Mouse (Mus musculus) liver, embryonic 15.5 days (tissue): ENCODE data around the gene Ddc. TPM values are rescaled to one million over a fixed set of nuclear protein-coding genes. Genes with fewer than 3 reads are reported as not detected.

Experiments
- ATAC-seq: fragments of 200-750 bp; cut with Nextera tagmentation; 2 replicates; pipeline ENCODE4 v1.8.0; 2017; ENCODE audit warnings: moderate number of reproducible peaks, mild to moderate bottlenecking, moderate library complexity; ENCODE audit not compliant: insufficient read depth
- H3K27ac ChIP-seq: fragments of 300-500 bp; sonication (generic); replicated peaks from 2 replicates; pipeline ENCODE4 v1.5.1; 2015; ENCODE audit warnings: mild to moderate bottlenecking, inconsistent platforms
- H3K27me3 ChIP-seq: fragments of 300-500 bp; sonication (generic); 2 replicates; pipeline ENCODE4 v1.6.1; 2015; ENCODE audit warnings: mild to moderate bottlenecking, inconsistent platforms
- H3K36me3 ChIP-seq: fragments of 300-500 bp; sonication (generic); replicated peaks from 2 replicates; pipeline ENCODE4 v1.6.1; 2015; ENCODE audit warnings: moderate library complexity, mild to moderate bottlenecking, inconsistent platforms
- H3K4me1 ChIP-seq: fragments of 300-500 bp; sonication (generic); replicated peaks from 2 replicates; pipeline ENCODE4 v1.6.1; 2015; ENCODE audit warnings: inconsistent platforms
- H3K4me2 ChIP-seq: fragments of 300-500 bp; sonication (generic); 2 replicates; pipeline ENCODE4 v1.6.1; 2015; ENCODE audit warnings: moderate library complexity, mild to moderate bottlenecking, inconsistent platforms
- H3K4me3 ChIP-seq: fragments of 300-500 bp; sonication (generic); replicated peaks from 2 replicates; pipeline ENCODE4 v1.5.1; 2015; ENCODE audit warnings: mild to moderate bottlenecking, inconsistent platforms
- H3K9ac ChIP-seq: fragments of 300-500 bp; sonication (generic); 2 replicates; pipeline ENCODE4 v1.6.1; 2015; ENCODE audit warnings: moderate library complexity, mild to moderate bottlenecking, inconsistent platforms
- H3K9me3 ChIP-seq: fragments of 300-500 bp; sonication (generic); replicated peaks from 2 replicates; pipeline ENCODE4 v1.6.1; 2016; ENCODE audit warnings: inconsistent platforms
- WGBS: fragments of 180-500 bp; shearing (Covaris S2); methylation state at CpG from one replicate; pipeline ENCODE4 v1.1.7; 2015; ENCODE audit warnings: mixed read lengths; ENCODE audit not compliant: insufficient replicate concordance; 5-methylcytosine and 5-hydroxymethylcytosine counted together
- polyA plus RNA-seq: library from polyadenylated mRNA; unstranded; fragments of >200 nt; fragmentation: Nextera tagmentation; extraction: Ambion mirVana; gene quantifications from 2 replicates; pipeline ENCODE4 v1.2.1, GENCODE M21; 2015

The Ddc gene
- 11.1 and 13.6 TPM in 2 replicates for polyA plus RNA-seq

- Histone ChIP-seq H3K4me3 (peak within 1 kb of the TSS; percentile 12; the same call in 1 of the 2 replicates), H3K4me1 (peaks cover 8% of the 10 kb centered on the region), H3K27ac (peak within 1 kb of the TSS; percentile 24; the same call in 1 of the 2 replicates)
Measured at GRCm38 (mm10) chr11:11897645-11898357, at the start of gene Ddc. Gene Ddc, minus strand, starts transcription at chr11:11898144.

DNA sequence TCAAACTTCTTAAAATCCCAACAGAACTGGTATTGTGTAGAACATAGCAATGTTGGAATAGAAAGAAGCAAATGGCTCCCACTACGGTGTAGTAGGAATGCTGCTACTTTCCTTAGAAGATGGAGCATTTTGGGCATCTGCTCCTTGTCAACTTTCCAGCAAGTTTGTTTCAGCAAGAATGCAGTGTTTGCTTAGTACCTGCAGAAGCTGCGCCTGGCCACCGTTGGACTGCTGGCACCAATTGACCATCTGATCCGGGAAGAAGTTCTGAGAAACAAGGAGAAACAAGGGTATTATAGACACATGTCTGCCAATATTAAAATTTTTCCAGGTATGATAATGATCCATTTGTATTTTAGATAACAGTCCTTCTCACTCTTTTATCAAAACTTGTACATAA, 47.8 kb upstream of the Ddc start:
- Histone ChIP-seq H3K9me3 (no peaks in the 10 kb centered on the region), H3K27me3 (no peaks in the 10 kb centered on the region), H3K36me3 (peaks cover 23% of the 10 kb centered on the region), H3K9ac (no peak overlapping the region), H3K27ac (no peak overlapping the region), H3K4me1 (peaks cover 13% of the 10 kb centered on the region), H3K4me2 (no peak overlapping the region), H3K4me3 (no peak overlapping the region)
- ATAC-seq: no peak
- WGBS: 78% methylated on average over 4 of the region's 4 CpGs

More at GRCm38 (mm10) chr11:11897645-11898357, at the start of gene Ddc:
- ATAC-seq: peak; percentile 56
- H3K9me3 ChIP-seq: no peaks in the 10 kb centered on the region
- WGBS: 56% methylated on average over 12 of the region's 12 CpGs
- H3K27me3 ChIP-seq: no peaks in the 10 kb centered on the region
- H3K36me3 ChIP-seq: no peaks in the 10 kb centered on the region
- H3K4me2 ChIP-seq: peak within 1 kb of the TSS; percentile 40
- no peak within 1 kb of the TSS for H3K9ac ChIP-seq

DNA sequence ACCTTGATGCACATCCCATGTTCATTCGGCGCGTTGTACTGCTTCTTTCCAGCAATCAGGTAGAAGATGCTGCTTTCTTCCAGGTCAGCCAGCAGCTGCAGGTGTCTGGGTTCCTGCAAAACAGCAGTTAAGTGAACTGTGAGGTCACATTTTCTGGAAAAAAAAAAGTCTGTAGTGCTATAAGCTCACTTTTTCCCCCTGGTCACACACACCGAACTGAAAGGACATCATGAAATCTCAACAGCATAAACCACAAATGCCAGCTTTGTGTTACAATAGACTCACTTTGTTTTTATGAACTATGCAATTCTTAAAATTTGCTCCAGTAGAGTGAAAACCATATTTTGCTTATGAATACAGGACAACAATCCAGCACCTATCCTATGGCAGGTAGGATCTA, 46.9 kb upstream of the Ddc start:
- Histone ChIP-seq H3K9me3 (no peaks in the 10 kb centered on the region), H3K36me3 (peaks cover 23% of the 10 kb centered on the region), H3K4me1 (peaks cover 13% of the 10 kb centered on the region), H3K9ac (no peak overlapping the region), H3K4me2 (no peak overlapping the region), H3K27ac (no peak overlapping the region), H3K27me3 (no peaks in the 10 kb centered on the region), H3K4me3 (no peak overlapping the region)
- 84% methylated on average over 4 of the region's 4 CpGs for WGBS
- no peak for ATAC-seq

DNA sequence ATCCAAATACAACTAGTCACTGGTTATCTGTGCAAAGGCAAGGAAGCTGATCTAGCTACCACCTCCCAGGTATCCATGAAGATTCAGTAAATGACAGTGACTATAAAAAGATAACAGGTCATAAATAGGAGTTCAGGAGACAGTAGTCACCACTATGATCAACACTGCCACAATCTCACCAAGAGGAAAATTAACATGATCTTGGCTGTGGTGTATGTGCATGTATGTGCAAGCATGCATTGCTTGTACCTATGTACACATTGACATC, 46.1 kb upstream of the Ddc start:
- Histone ChIP-seq H3K27ac (no peak overlapping the region), H3K27me3 (no peaks in the 10 kb centered on the region), H3K4me1 (peaks cover 13% of the 10 kb centered on the region), H3K4me3 (no peak overlapping the region), H3K9ac (no peak overlapping the region), H3K9me3 (no peaks in the 10 kb centered on the region), H3K36me3 (peaks cover 20% of the 10 kb centered on the region), H3K4me2 (no peak overlapping the region)
- ATAC-seq: no peak

DNA sequence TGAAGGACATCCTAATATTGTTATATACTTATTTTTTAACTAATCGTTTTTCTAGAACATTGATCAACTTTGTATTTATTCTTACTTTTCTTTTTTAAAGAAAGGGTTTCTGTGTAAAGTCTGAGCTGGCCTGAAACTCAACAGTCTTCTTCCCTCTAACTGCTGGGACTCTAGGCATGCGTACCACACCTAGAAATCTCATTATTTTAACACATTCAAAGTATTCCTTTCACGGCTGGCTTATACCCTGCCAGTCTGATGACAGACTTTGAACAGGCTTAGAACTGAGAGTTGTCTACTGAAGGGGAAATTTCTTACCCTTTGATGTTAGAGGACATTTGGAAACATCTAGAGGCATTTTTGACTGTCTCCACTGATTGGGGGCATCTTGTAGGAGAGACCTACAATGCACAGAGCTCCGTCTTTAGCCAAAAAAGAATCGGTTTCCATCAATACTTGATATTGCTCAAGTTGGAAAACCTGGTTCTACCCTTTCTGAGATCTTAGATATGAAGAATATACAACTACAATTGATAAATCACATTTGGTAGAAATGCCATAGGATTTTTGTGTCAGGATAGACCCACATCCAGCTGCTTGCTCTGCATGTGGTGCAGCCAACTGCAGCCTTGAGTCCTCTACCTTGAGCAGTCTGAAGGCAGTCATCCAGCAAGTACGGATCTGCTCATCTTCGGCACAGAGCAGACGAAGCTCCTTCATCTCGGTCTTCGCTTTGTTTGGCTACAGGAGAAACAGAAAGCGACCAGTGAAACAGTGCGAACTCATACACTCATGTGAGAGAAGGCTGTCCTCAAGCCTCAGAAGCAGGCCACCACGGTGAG, 45.5 kb upstream of the Ddc start:
- Histone ChIP-seq H3K9me3 (no peaks in the 10 kb centered on the region), H3K27me3 (no peaks in the 10 kb centered on the region), H3K27ac (no peak overlapping the region), H3K36me3 (peaks cover 18% of the 10 kb centered on the region), H3K4me3 (no peak overlapping the region), H3K9ac (no peak overlapping the region), H3K4me1 (peaks cover 8% of the 10 kb centered on the region), H3K4me2 (no peak overlapping the region)
- 79% methylated on average over 13 of the region's 13 CpGs for WGBS
- no peak for ATAC-seq

- Histone ChIP-seq H3K4me1 (peaks cover 3% of the 10 kb centered on the region; the same call in 1 of the 2 replicates), H3K9me3 (no peaks in the 10 kb centered on the region), H3K4me2 (no peak overlapping the region), H3K9ac (no peak overlapping the region), H3K27me3 (no peaks in the 10 kb centered on the region), H3K36me3 (peaks cover 18% of the 10 kb centered on the region), H3K27ac (no peak overlapping the region), H3K4me3 (no peak overlapping the region)
- WGBS: 64% methylated on average over 6 of the region's 6 CpGs
- no peak for ATAC-seq
Measured at GRCm38 (mm10) chr11:11942320-11943217, 44.6 kb upstream of the Ddc start.

DNA sequence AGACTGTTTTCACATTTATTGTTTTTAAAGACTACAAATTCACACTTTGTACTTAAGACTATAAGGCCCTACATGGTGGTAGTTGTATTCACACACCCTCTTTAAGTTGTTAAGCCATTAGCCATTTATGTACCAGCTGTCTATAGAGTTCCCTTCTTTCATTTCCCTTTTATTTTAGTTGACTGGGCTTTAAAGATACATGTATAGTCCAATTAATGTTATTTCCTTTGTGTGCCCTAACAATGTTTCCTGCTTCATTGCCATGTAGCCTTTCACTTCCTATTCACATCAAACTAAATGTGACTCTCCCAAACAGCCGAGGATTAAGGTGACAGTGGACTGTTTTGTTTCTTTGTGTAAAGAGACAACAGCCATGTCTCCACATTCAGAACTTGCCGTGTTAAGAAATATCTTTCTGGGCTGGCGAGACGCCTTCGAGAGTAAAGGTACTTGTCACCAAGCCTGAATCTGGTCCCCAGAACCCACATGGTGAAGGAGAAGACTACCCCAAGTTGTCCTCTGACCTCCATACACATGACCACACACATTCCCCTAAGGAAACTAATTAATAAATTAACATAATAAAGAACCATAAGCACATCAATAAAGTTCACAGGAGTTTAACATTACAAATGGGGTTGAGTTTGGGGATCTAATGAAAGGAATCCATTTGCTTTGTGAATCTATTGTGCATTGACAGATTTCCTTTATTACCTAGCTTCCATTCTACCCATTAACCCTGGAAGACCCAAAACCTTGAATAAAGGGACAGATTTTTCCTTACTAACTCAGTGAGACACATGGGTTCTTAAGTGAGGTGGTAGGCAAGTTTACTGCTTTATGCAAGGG, 43.1 kb upstream of the Ddc start:
- no peak overlapping the region for H3K9ac ChIP-seq
- H3K36me3 ChIP-seq: peaks cover 28% of the 10 kb centered on the region
- no peak overlapping the region for H3K4me3 ChIP-seq
- no peaks in the 10 kb centered on the region for H3K9me3 ChIP-seq
- no peak overlapping the region for H3K4me2 ChIP-seq
- H3K27ac ChIP-seq: no peak overlapping the region
- peaks cover 3% of the 10 kb centered on the region; the same call in 1 of the 2 replicates for H3K4me1 ChIP-seq
- no peaks in the 10 kb centered on the region for H3K27me3 ChIP-seq
- WGBS: 80% methylated on average over 5 of the region's 5 CpGs
- no peak for ATAC-seq

DNA sequence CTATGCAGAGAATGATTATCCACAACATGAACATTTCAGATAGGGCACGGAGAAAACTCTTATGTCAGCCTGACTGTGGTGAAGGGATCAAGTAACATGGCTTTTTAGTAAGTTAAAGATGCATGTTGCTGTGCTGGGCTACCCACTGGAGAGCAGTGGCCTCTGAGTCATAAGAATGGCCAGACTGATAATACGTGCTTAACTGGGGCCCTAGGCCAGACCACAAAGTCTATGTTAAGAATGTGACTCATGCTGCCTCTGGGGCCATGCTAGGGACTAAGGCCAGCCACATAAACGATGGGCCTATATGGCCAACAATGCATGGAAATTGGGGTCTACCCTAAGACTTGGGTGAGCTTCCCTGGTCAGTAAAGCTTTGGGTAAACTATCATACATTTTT, 41.7 kb upstream of the Ddc start:
- no peaks in the 10 kb centered on the region for H3K9me3 ChIP-seq
- H3K4me2 ChIP-seq: no peak overlapping the region
- no peaks in the 10 kb centered on the region for H3K27me3 ChIP-seq
- 18% methylated on average over 3 of the region's 3 CpGs for WGBS
- ATAC-seq: no peak
- H3K4me3 ChIP-seq: no peak overlapping the region
- H3K9ac ChIP-seq: no peak overlapping the region
- peaks cover 3% of the 10 kb centered on the region; the same call in 1 of the 2 replicates for H3K4me1 ChIP-seq
- H3K36me3 ChIP-seq: peaks cover 32% of the 10 kb centered on the region
- no peak overlapping the region for H3K27ac ChIP-seq

DNA sequence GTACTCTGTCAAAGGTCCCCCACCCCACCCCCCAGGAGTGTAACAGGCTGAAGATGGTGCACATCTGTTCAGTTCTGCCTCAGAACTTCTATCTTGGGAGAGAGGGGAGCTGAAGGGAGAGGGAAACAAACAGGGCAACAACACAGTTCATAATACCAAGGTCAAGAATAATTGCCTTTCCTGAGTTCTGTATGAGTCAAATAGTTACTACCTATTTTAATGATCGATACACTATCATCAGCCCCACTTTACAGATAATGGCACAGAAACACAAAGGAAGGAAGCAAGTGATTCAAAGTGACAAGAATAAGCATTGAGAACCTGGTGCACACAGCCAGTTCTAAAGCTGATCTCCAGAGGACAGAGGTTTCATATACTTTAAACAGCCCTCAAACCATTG, 40.6 kb upstream of the Ddc start:
- peaks cover 3% of the 10 kb centered on the region; the same call in 1 of the 2 replicates for H3K4me1 ChIP-seq
- H3K36me3 ChIP-seq: peaks cover 36% of the 10 kb centered on the region
- no peak overlapping the region for H3K4me3 ChIP-seq
- ATAC-seq: no peak
- H3K4me2 ChIP-seq: no peak overlapping the region
- no peak overlapping the region for H3K9ac ChIP-seq
- H3K9me3 ChIP-seq: no peaks in the 10 kb centered on the region
- H3K27ac ChIP-seq: no peak overlapping the region
- H3K27me3 ChIP-seq: no peaks in the 10 kb centered on the region
- 71% methylated on average over 1 of the region's 1 CpGs for WGBS

DNA sequence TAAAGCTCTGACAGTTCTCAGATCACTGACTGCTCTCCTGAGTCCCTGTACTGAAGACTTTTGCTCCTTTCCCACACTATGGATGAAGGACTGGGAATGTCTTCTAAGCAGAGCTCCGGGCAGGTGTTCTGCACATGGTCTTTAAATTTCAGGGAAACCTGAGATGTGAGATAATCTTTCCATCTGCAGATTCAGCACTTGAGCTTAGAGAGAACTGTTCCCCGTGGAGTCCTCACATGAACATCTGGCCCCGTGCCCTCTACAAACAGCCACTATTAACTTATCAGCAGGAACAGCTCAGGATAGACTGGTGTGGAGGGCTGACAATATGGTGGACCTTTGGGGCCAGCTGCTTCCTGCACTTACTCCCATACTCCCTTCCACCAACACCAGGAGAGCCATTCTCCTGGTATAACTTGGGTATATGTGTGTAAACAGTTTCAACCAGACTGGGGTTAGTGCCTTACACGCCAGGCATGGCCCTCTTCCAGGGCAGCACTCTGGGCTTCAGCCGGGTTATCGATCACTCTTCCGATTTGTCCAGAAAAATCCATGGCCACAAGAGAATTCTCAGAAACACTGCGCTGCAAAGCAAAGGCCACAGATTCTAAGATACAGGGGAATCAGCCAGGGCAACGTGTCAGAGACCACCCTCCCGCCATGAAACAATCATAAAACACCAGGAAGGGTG, 39.5 kb upstream of the Ddc start:
- no peak for ATAC-seq
- 68% methylated on average over 10 of the region's 10 CpGs for WGBS
- H3K4me2 ChIP-seq: no peak overlapping the region
- peaks cover 8% of the 10 kb centered on the region; the same call in 1 of the 2 replicates for H3K4me1 ChIP-seq
- H3K4me3 ChIP-seq: no peak overlapping the region
- H3K36me3 ChIP-seq: peaks cover 39% of the 10 kb centered on the region
- no peak overlapping the region for H3K9ac ChIP-seq
- H3K27me3 ChIP-seq: no peaks in the 10 kb centered on the region
- H3K27ac ChIP-seq: no peak overlapping the region
- no peaks in the 10 kb centered on the region for H3K9me3 ChIP-seq
